Mouse (Mus musculus) skeletal muscle tissue, adult 2 months (tissue): ENCODE measurements around the gene Ephb1.
A peak's percentile ranks its signal among the peaks of the same experiment; 100 is the strongest.

Source experiments
- DNase-seq: peaks from one replicate; pipeline ENCODE4 v3.0.0-alpha.2; 2012; ENCODE audit warnings: low read depth, low spot score

Gene Ephb1

GRCm38 (mm10) chr9:102352186-102353055, 2.1 kb downstream of the Ephb1 start:
- no peak for DNase-seq

DNA sequence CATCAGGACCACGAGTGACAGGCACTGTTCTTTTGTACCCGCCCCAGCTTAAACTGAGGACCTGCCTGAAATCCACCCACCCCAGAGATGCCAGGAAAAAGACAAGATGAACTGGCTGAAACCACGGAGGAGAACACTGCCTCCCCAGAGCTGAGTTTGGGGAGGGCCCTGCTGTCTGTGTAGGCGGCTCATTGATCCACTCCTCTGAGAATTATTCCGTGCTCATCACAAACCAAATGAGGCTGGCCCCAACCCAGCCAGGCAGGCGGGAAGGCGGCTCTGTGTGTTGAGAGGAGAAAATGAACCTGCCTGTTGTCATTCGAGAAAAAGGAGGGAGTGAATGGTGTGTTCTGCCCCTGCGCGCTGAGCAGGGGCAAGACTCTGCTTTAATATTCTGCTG, 2.8 kb downstream of the Ephb1 start:
- DNase-seq = no peak

DNA sequence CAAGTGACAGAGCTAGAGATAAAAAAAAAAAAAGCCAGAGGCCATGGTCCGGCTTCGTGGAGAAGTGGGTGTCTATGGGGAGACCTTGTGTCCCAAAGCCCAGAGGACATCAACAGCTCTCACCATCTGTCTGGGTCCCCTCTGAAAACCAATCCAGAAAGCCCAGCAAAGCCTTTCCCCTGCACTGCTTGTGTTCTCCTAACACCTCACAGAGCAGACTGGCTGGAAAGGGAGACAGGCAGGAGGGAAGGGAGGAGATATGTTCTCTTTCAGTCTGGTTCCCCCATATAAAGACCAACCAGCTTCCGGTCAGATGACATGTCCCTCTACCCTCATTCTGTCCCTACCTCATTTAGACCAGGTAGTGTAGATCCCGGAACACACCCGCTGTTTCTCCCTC, 3.3 kb downstream of the Ephb1 start:
- no peak for DNase-seq

- no peak for DNase-seq
These were observed 3.8 kb downstream of the Ephb1 start for GRCm38 (mm10) chr9:102350696-102351095.

DNA sequence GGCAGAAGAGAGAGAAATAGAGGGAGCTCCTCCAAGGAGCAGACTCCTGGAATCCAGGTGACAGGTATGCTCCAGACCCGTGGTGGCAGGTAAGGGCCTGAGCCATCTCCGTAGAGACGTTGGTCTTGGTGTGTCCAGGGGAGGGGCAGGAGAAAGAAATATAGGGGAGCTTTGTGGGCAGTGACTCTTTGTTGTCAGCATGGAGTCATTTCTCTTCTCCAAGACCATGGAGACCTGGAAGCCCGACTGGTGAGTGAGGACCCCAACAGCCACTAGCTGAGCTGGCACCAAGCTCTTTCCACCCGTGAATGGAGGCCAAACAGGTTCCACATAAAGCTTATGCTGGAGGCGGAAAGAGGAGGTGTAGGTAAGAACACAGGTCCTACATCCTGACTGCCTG, 4.4 kb downstream of the Ephb1 start:
- DNase-seq = no peak

DNA sequence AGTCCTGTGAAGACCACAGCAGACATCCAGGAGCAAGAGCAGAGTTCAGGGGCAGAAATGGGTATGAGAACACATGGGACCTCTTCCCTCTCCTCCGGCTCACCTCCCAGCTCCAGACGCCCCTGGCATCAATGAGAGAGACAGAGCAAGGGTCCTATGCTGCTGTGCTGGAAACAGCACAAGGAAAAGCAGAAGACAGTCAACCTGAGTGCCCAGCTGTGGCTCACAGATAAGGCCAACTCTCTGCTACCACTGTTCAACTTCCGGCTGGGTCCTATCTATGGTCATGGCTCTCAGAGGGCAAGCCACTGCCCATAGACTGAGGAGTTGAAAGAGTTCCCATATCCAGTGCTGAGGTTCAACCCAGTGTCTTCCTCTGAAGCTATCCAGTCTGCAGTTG, 7.7 kb downstream of the Ephb1 start:
- DNase-seq = no peak

GRCm38 (mm10) chr9:102345474-102345873, 9.0 kb downstream of the Ephb1 start:
- no peak for DNase-seq

- DNase-seq = no peak
These were observed 9.4 kb downstream of the Ephb1 start for GRCm38 (mm10) chr9:102345047-102345446.

- no peak for DNase-seq
These were observed 10.2 kb downstream of the Ephb1 start for GRCm38 (mm10) chr9:102344086-102344930.

- no peak for DNase-seq
These were observed 11.4 kb downstream of the Ephb1 start for GRCm38 (mm10) chr9:102343061-102343460.

- DNase-seq = no peak
These were observed 12.5 kb downstream of the Ephb1 start for GRCm38 (mm10) chr9:102342026-102342425.

DNA sequence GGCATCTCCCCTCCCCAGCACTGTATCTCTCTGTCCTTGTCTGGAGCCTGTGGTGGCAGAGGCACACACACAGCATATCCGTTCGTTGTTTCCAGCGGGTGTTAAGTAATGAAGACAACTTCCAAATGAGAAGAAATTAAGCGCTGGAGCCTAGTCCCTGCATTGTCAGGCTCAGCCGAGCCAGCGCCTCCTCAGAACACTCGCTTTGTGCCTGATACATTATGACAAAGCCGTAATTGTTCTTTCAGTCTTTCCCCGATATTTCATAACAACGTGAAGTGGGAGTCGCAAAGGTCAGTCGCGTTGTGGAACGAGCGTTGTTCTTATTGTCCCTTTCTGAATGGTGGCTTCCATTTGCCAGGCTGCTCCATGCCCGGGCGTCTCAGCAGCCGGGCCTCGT, 13.7 kb downstream of the Ephb1 start:
- no peak for DNase-seq

GRCm38 (mm10) chr9:102335571-102336282, 18.8 kb downstream of the Ephb1 start:
- DNase-seq = peak; percentile 24

DNA sequence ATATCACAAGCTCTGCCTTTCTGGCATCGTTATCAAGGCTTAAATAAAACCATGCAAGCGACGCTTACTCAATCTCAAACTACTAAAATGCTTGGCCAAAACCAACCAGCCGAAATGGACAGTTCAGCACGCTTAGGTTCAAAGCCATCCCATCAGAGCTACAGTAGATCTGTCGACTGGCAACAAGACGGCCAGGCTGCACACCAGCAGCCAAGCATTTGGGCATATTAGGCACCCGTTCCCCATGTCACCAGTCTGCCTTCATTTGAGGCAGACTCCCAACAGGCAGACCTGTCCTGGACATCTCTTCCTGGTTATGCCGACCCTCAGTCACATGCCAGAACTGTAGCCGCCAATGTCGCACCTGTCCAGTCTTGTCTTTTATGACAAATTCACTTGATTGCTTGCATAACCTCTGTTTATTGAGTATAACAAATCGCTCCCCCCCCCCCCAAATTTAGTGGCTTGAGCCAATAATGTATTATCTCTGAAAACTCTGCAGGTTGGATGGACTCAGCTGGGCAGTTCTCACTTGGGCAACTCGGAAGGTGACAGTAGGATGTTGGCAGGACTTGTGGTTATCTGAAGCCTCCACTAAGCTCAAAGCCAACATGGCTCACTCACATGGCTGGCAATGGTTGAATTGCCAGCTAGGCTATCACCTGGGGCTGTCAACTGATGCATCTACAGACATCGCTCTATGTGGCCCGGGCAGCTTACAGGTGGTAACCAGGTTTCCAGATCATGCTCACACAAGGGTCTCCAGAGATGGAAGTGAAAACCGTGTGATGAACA, 24.0 kb downstream of the Ephb1 start:
- DNase-seq = peak; percentile 25

- DNase-seq = no peak
These were observed 26.8 kb downstream of the Ephb1 start for GRCm38 (mm10) chr9:102327625-102328150.

DNA sequence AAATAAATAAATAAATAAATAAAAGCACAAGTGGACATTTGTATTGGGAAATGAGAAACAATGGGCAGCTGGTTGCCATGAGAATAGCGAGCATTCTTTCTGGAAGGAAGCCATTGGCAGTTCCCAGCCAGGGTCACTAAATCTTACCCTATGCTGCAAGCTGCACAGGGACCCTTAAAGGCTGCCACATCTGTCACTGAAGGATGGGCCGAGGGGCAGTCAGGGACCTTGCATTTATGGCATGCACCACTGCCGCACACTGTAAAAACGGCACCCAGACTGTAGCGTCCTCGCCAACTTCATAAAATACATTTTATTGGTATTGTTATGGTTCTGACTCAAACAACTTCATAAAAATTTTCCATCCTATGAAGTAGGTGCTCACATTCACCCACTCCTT, 39.1 kb downstream of the Ephb1 start:
- no peak for DNase-seq

DNA sequence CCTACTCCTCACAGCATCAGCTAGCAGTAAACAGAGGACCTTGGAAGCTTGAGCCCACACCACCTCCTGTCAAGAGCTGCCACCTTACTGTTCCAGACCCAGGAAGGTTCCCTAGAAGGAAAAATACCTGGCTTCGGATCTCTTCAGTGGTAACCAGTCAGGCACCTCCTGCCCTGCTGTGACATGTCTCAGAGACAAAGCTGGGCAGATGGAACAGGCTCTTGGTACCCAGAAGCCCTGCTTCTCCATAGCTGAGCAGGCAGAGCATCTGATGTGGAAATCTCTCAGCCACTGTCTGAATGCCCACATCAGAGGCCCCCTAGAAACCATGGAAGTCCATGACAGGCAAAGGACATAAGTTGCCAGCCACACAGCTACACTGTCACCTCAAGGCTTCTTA, 39.7 kb downstream of the Ephb1 start:
- DNase-seq = no peak

GRCm38 (mm10) chr9:102310431-102310830, 44.1 kb downstream of the Ephb1 start:
- no peak for DNase-seq

- no peak for DNase-seq
These were observed 45.2 kb downstream of the Ephb1 start for GRCm38 (mm10) chr9:102309278-102309677.

GRCm38 (mm10) chr9:102307656-102308055, 46.8 kb downstream of the Ephb1 start:
- no peak for DNase-seq
